ENCODE assay signal across 9 mouse cellular contexts in the genomic region with DNA sequence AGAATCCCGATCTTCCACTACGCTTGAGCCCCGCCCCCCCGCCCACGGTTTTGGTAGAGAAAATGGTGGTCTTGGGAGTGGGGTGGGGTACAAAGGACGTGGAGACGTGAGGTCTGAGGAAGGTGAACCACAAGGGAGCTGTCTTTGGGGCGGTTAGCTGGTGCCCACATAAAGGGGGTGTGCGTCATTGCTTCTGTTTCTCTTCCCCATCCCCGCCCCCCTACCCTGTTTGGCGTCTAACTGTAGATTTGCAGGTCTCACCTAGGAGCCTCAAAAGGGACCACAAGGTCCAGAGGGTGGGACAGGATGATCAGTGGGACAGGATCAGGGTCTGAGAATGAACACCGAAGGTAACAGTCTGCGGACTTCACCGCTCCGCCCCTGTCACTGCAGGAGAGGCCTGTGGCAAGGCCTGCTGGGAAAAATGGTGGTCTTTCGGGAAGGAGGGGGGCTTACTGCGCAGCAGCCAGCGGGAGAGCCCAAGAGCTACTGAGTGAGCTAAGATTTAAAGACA. TPM values are rescaled to one million over a fixed set of nuclear protein-coding genes. Genes with fewer than 3 reads are reported as not detected.
A peak's percentile ranks its signal among the peaks of the same experiment; 100 is the strongest.
DNase-seq lines count a peak whose midpoint lies in the region; ATAC-seq lines count a peak whose summit lies in the region.
"Had no signal": no experiment of that assay in that cellular context is flagged by ENCODE, and none has a peak within 500 bp of the region (broad histone marks: within the 10 kb centered on the region; RNA-seq: fewer than 3 reads in every experiment).

No protein-coding gene starts in this region.

- H3K4me1 ChIP-seq in embryonic facial prominence, embryonic 13.5 days: no peaks in the 10 kb centered on the region
- H3K4me1 ChIP-seq in heart, embryonic 13.5 days: 0 out of 2 replicates have a peak, but pooled peaks cover 3% of the 10 kb centered on the region
- 0 out of 2 replicates have a peak, but pooled peaks cover 2% of the 10 kb centered on the region for H3K4me1 ChIP-seq in kidney, embryonic 15.5 days
- H3K4me1 ChIP-seq in midbrain, embryonic 15.5 days: 0 out of 2 replicates have a peak, but pooled peaks cover 5% of the 10 kb centered on the region
- no peaks in the 10 kb centered on the region for H3K4me1 ChIP-seq in stomach, embryonic 15.5 days

- whole genome bisulfite sequencing in embryonic facial prominence, embryonic 13.5 days: 21% methylated on average over 18 of the region's 18 CpGs
- 16% methylated on average over 18 of the region's 18 CpGs for WGBS in heart, embryonic 13.5 days
- WGBS in kidney, embryonic 15.5 days: 11% methylated on average over 18 of the region's 18 CpGs
- WGBS in midbrain, embryonic 15.5 days: 24% methylated on average over 18 of the region's 18 CpGs
- 16% methylated on average over 18 of the region's 18 CpGs for WGBS in stomach, embryonic 15.5 days

- peak overlapping the region; percentile 59 for H3K4me2 ChIP-seq in embryonic facial prominence, embryonic 13.5 days
- peak overlapping the region; percentile 71 for H3K4me2 ChIP-seq in heart, embryonic 13.5 days
- H3K4me2 ChIP-seq in kidney, embryonic 15.5 days: peak overlapping the region; percentile 60
- H3K4me2 ChIP-seq in midbrain, embryonic 15.5 days: peak overlapping the region; percentile 60
- peak overlapping the region; percentile 56 for H3K4me2 ChIP-seq in stomach, embryonic 15.5 days

- H3K27me3 ChIP-seq in embryonic facial prominence, embryonic 13.5 days: peaks cover 18% of the 10 kb centered on the region; the same call in 1 of the 2 replicates
- 0 out of 2 replicates have a peak, but pooled peaks cover 3% of the 10 kb centered on the region for H3K27me3 ChIP-seq in heart, embryonic 13.5 days (replicated peaks)
- H3K27me3 ChIP-seq in kidney, embryonic 15.5 days: peaks cover 15% of the 10 kb centered on the region
- H3K27me3 ChIP-seq in midbrain, embryonic 15.5 days (replicated peaks): no peaks in the 10 kb centered on the region
- no peaks in the 10 kb centered on the region for H3K27me3 ChIP-seq in stomach, embryonic 15.5 days (replicated peaks)

- peak overlapping the region; percentile 91 for H3K27ac ChIP-seq in embryonic facial prominence, embryonic 13.5 days
- H3K27ac ChIP-seq in heart, embryonic 13.5 days (replicated peaks): peak overlapping the region; percentile 83
- H3K27ac ChIP-seq in kidney, embryonic 15.5 days: peak overlapping the region; percentile 85
- H3K27ac ChIP-seq in midbrain, embryonic 15.5 days: peak overlapping the region; percentile 92
- H3K27ac ChIP-seq in stomach, embryonic 15.5 days: peak overlapping the region; percentile 71

- peak; percentile 85 for ATAC-seq in embryonic facial prominence, embryonic 13.5 days (ENCODE audit: insufficient number of reproducible peaks, insufficient read depth, low FRiP score, low TSS enrichment, low read depth)
- peak; percentile 46; the same call in 1 of the 2 replicates for ATAC-seq in heart, embryonic 13.5 days (ENCODE audit: extremely low read depth, insufficient number of reproducible peaks, low FRiP score, low TSS enrichment)
- peak; percentile 90 for ATAC-seq in kidney, embryonic 15.5 days (replicated peaks; ENCODE audit: low FRiP score)
- ATAC-seq in midbrain, embryonic 15.5 days (replicated peaks): peak; percentile 91
- peak; percentile 78; the same call in 1 of the 2 replicates for ATAC-seq in stomach, embryonic 15.5 days (ENCODE audit: insufficient read depth, low FRiP score, low read depth)
- ATAC-seq: Patski had no signal

- peak overlapping the region; percentile 51 for H3K4me3 ChIP-seq in embryonic facial prominence, embryonic 13.5 days
- H3K4me3 ChIP-seq in heart, embryonic 13.5 days: peak overlapping the region; percentile 64
- H3K4me3 ChIP-seq in kidney, embryonic 15.5 days (replicated peaks): peak overlapping the region; percentile 54
- H3K4me3 ChIP-seq in midbrain, embryonic 15.5 days: peak overlapping the region; percentile 49
- H3K4me3 ChIP-seq in stomach, embryonic 15.5 days (replicated peaks): peak overlapping the region; percentile 51

- no peaks in the 10 kb centered on the region for H3K36me3 ChIP-seq in embryonic facial prominence, embryonic 13.5 days
- H3K36me3 ChIP-seq in heart, embryonic 13.5 days: no peaks in the 10 kb centered on the region
- no peaks in the 10 kb centered on the region for H3K36me3 ChIP-seq in kidney, embryonic 15.5 days
- no peaks in the 10 kb centered on the region for H3K36me3 ChIP-seq in midbrain, embryonic 15.5 days (replicated peaks)
- H3K36me3 ChIP-seq in stomach, embryonic 15.5 days: no peaks in the 10 kb centered on the region

- H3K9ac ChIP-seq in embryonic facial prominence, embryonic 13.5 days: peak overlapping the region; percentile 80
- peak overlapping the region; percentile 84 for H3K9ac ChIP-seq in heart, embryonic 13.5 days
- H3K9ac ChIP-seq in kidney, embryonic 15.5 days: peak overlapping the region; percentile 56
- H3K9ac ChIP-seq in midbrain, embryonic 15.5 days: peak overlapping the region; percentile 57
- peak overlapping the region; percentile 32 for H3K9ac ChIP-seq in stomach, embryonic 15.5 days

- DNase-seq in CD4-positive helper T cell, adult 2 months (ENCODE audit: low read depth, low spot score): peak; percentile 46
- peak; percentile 26 for DNase-seq in adrenal gland, postnatal 25 days
- DNase-seq in liver: peak; percentile 19

- no peaks in the 10 kb centered on the region for H3K9me3 ChIP-seq in embryonic facial prominence, embryonic 13.5 days
- no peaks in the 10 kb centered on the region for H3K9me3 ChIP-seq in heart, embryonic 13.5 days
- H3K9me3 ChIP-seq in kidney, embryonic 15.5 days (replicated peaks): no peaks in the 10 kb centered on the region
- no peaks in the 10 kb centered on the region for H3K9me3 ChIP-seq in midbrain, embryonic 15.5 days
- no peaks in the 10 kb centered on the region for H3K9me3 ChIP-seq in stomach, embryonic 15.5 days

RNA-seq across cellular contexts. Expression of a gene that starts 0.4 kb away (rescaled TPM):
- total RNA-seq in adrenal gland, postnatal 25 days (2021): 8.2 and 10.1 TPM in 2 replicates
- polyA plus RNA-seq in embryonic facial prominence, embryonic 13.5 days (2015; fragmentation: Nextera tagmentation; extraction: Ambion mirVana): 11.9 and 13.2 TPM in 2 replicates
- 9.6 and 10.0 TPM in 2 replicates for polyA plus RNA-seq in heart, embryonic 13.5 days (2015; fragmentation: Nextera tagmentation; extraction: Ambion mirVana)
- polyA plus RNA-seq in kidney, embryonic 15.5 days (2015; fragmentation: Nextera tagmentation; extraction: Ambion mirVana): 10.4 and 11.8 TPM in 2 replicates
- 21.3 and 22.1 TPM in 2 replicates for polyA plus RNA-seq in midbrain, embryonic 15.5 days (2015; fragmentation: Nextera tagmentation; extraction: Ambion mirVana)
- polyA plus RNA-seq in stomach, embryonic 15.5 days (2015; fragmentation: Nextera tagmentation; extraction: Ambion mirVana): 8.6 and 8.8 TPM in 2 replicates
- polyA plus RNA-seq: Patski had no signal

RNA-seq across cellular contexts. Expression of a gene that starts 35.3 kb away (rescaled TPM):
- 257 and 345 TPM in 2 replicates for total RNA-seq in adrenal gland, postnatal 25 days (2021)
- polyA plus RNA-seq in embryonic facial prominence, embryonic 13.5 days (2015; fragmentation: Nextera tagmentation; extraction: Ambion mirVana): 603 and 642 TPM in 2 replicates
- 334 and 360 TPM in 2 replicates for polyA plus RNA-seq in heart, embryonic 13.5 days (2015; fragmentation: Nextera tagmentation; extraction: Ambion mirVana)
- 557 and 568 TPM in 2 replicates for polyA plus RNA-seq in kidney, embryonic 15.5 days (2015; fragmentation: Nextera tagmentation; extraction: Ambion mirVana)
- polyA plus RNA-seq in midbrain, embryonic 15.5 days (2015; fragmentation: Nextera tagmentation; extraction: Ambion mirVana): 558 and 567 TPM in 2 replicates
- polyA plus RNA-seq in stomach, embryonic 15.5 days (2015; fragmentation: Nextera tagmentation; extraction: Ambion mirVana): 490 and 503 TPM in 2 replicates

Comparison
In these comparisons a context has a peak if more than half of its experiments do, and no peak if none do; other contexts are left out.
1. Peak in every context shown above with its lines: DNase-seq, ATAC-seq, H3K4me3 ChIP-seq and H3K27ac ChIP-seq.
2. H3K9ac ChIP-seq: peak in every context shown above with its lines; median percentile 84 in heart, embryonic 13.5 days; 80 in embryonic facial prominence, embryonic 13.5 days; 57 in midbrain, embryonic 15.5 days; 56 in kidney, embryonic 15.5 days; 32 in stomach, embryonic 15.5 days.